Mouse (Mus musculus) megakaryocyte progenitor cell, adult 5-6 weeks (primary cell): ENCODE results near the gene Ctdnep1. TPM values are rescaled to one million over a fixed set of nuclear protein-coding genes. Genes with fewer than 3 reads are reported as not detected.
A peak's percentile ranks its signal among the peaks of the same experiment; 100 is the strongest.

Experiments
- ATAC-seq: replicated peaks from 2 replicates; pipeline ENCODE4 v1.8.0; 2016; ENCODE audit warnings: mild to moderate bottlenecking, moderate TSS enrichment, inconsistent platforms; ENCODE audit not compliant: poor library complexity
- total RNA-seq, 2 experiments: library from RNA; stranded (forward) in 1 of 2; stranded (reverse) in 1 of 2; fragments of 157-497, 149-512 nt in 1 of 2; fragments of 200-1000 nt in 1 of 2; gene quantifications; 2 replicates each; pipeline versions ENCODE4 v1.2.3 to v1.2.4; 2015 to 2017

Gene Ctdnep1
- total RNA-seq, 2 experiments from 2014 or later: 28.7 to 135 TPM

- ATAC-seq: no peak
Measured at GRCm38 (mm10) chr11:69982225-69982624, 1.3 kb downstream of the Ctdnep1 start, which contains the start of gene Elp5. Gene Elp5, minus strand, starts transcription at chr11:69982517.

- no peak for ATAC-seq
Measured at GRCm38 (mm10) chr11:69982877-69983276, 1.9 kb downstream of the Ctdnep1 start.

- no peak for ATAC-seq
Measured at GRCm38 (mm10) chr11:69983377-69983776, 2.4 kb downstream of the Ctdnep1 start.

DNA sequence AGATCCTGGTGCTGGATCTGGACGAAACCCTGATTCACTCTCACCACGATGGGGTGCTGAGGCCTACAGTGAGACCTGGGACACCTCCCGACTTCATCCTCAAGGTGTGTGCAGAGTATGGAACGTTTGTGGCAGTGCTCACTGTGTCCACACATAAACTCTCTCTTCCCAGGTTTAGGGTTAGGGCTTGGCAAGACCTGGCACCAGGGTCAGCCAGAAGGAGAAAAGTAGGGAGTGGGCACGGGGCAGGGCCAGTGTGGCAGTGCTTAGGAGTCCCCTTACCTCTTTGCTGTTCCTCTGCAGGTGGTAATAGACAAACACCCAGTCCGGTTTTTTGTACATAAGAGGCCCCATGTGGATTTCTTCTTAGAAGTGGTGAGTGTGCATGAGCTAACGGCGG is 3.5 kb downstream of the Ctdnep1 start:
- ATAC-seq: no peak

- ATAC-seq: no peak
Measured at GRCm38 (mm10) chr11:69989949-69990348, 9.0 kb downstream of the Ctdnep1 start.

DNA sequence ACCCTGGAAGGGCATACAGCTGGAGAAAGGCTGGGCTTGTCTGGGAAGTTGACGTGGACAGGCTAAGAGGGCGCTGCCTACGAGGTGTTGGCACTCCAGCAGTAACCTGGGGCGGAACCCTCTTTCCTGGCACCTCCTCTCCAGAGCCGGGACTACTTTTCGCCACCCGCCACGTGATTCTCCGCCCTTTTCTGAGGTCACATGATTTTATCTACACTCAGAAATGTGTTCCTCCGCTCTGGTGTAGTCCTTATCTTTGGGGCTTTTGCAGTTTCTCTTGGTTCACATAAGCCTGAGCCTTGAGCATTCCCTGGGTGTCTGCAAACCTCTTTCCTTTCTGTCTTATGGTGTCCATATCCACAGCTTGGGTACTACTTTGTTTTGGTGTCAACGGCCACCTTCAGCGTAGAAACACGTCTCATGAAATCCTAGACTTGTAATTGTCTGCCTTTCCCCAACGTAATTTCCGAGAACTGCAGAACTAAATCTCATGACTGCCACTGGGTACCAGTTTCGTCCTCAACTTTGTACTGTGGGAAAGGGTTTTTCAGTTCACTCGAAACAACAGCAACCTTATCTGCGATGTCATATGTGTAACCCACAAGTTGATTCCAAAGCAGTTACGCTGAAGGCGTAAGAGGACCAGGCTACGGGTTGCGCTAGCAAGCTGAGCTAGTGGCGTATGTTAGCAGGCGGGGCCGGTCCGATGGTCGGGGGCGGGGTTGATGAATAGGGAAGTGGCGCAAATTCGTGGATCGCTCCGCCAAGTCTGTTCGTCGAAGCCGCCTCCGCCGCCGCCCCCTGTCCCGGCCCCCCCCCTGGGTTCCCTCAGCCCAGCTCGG is 10.1 kb downstream of the Ctdnep1 start, which contains the start of gene Gabarap:
Gene Gabarap (plus strand): TSS at position 294 of the 842 bp plus-strand sequence.
- peak; percentile 75 for ATAC-seq

DNA sequence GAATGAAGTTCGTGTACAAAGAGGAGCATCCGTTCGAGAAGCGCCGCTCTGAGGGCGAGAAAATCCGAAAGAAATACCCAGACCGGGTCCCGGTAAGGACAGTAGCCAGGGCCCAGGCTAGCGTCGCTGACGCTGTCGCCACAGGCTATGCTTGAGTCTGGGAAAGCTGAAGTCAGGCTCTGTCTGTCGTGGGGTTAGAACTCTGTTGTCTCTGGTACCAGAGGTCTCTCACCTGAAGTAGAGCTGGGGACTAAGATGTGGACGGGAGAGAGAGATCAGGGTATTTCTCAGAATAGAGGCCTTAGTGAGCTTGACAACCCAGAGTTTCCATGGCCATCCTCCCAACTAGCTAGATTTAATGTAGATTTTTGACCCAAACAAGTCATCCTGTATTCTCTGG is 10.8 kb downstream of the Ctdnep1 start:
- no peak for ATAC-seq

DNA sequence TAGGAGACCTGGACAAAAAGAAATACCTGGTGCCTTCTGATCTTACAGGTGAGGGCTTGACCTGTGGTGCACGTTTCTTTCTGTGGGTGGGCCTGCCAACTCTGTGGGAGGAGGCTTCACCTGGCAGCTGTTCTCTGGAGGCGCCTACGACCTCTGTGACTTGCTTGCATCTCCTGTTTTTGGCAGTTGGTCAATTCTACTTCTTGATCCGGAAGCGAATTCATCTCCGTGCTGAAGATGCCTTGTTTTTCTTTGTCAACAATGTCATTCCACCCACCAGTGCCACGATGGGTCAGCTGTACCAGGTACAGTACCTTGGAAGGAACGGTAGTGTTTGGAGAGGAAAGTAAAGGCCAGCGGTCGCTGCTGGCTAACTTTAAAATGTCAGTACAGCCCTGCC is 11.4 kb downstream of the Ctdnep1 start:
- no peak for ATAC-seq

GRCm38 (mm10) chr11:69992932-69993331 is 12.0 kb downstream of the Ctdnep1 start:
- no peak for ATAC-seq

DNA sequence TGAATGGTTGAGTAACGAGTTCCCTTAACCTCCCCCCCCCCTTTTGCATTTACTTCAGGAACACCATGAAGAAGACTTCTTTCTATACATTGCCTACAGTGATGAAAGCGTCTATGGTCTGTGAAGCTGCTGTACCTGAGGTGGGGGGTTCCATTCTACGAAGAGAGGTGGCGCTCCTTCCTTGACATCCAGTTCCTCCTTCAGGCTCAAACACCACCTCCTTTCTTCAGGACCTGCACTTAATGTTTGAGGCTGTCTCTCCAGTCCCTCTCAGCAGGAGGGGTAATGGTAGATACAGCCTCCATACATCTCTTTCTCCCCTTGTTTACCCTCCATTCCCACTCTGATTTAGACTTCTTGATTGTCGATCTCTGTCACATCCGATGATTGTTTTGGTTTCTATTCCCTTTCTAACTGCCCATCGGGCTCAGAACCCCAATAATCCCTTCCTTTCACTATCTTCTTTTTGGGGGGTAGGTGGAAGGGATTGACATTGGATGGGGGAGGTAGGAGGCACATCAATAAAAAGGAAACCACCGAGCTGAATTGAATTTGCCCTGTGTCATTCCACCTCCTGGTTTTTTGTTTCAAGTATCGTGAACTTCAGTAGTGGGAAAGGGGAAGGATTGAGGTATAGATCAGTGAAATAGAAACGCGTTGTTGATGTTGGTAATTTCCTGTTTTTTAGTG is 13.6 kb downstream of the Ctdnep1 start:
- ATAC-seq: no peak

GRCm38 (mm10) chr11:69995391-69995960 is 14.5 kb downstream of the Ctdnep1 start, which contains the start of gene Phf23:
Gene Phf23, plus strand, starts transcription at chr11:69995777.
- peak; percentile 65 for ATAC-seq

- ATAC-seq: no peak; the same call in 1 of the 2 replicates
Measured at GRCm38 (mm10) chr11:69996161-69997061, 15.5 kb downstream of the Ctdnep1 start.

DNA sequence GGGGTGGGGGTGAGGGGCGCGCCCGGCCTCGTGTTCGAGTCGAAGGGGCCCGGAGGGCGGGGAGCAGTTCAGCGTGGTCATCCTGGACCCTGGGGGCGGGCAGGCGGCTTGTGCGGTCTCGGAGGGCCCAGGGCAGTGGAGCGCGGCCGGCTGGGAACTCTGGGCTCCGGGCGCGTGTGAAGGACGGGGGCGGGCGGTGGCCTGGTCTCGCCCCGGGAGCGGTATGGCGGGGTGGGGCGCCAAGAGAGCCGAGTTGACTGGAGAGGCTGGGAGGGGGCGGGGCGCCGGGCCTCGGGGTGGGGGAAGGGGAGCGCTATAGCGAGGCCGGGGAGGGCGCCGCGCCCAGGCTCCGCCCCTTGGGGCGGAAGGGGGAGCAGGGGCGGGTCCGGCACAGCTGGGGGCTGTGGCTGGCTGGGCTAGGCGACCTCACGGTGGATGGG is 16.1 kb downstream of the Ctdnep1 start:
- ATAC-seq: peak; percentile 36

DNA sequence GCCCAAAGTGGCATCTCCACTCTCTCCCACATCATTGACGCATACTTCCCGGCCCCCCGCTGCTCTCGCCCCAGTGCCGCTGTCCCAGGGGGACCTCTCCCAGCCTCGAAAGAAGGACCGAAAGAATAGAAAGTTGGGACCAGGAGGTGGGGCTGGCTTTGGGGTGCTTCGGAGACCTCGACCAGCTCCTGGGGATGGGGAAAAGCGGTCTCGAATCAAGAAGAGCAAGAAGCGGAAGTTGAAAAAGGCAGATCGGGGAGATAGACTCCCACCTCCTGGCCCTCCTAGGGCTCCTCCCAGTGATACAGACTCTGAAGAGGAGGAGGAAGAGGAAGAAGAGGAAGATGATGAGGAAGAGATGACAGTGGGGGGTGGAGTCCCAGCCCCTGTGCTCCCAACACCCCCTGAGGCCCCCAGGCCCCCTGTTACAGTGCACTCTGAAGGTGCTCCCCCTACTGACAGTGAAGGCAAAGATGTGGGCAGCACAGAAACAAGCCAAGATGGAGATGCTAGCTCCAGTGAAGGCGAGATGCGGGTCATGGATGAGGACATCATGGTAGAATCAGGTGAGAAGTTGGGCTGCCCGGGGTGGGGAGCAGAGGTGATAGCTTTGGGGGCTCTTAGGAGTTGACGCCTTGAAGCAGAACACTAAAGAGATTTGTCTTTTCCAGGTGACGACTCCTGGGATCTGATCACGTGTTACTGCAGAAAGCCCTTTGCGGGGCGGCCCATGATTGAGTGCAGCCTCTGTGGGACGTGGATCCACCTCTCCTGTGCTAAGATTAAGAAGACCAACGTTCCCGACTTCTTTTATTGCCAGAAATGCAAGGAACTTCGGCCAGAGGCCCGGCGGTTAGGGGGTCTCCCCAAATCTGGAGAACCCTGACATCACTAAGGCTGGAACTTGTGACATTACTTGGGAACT is 17.9 kb downstream of the Ctdnep1 start:
- ATAC-seq: no peak

DNA sequence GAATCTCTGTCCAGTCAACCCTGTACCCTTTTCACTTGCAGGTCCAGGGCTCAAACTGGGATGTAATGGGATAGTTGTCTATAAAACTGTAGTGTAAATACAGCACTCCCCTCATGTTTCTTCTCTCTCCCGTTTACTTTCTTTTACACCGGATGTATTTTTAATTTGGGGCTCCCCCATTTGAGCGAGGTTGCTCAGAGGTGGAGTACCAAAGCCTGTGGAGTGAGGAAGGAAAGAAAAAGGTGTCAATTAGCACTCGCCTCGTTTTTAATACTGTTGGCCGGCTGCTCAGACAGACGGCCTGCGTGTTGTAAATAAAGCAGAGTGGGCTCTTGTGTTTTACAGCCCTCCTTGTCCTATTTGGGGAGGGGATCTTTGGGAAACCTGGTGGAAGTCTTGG is 18.7 kb downstream of the Ctdnep1 start:
- no peak for ATAC-seq

DNA sequence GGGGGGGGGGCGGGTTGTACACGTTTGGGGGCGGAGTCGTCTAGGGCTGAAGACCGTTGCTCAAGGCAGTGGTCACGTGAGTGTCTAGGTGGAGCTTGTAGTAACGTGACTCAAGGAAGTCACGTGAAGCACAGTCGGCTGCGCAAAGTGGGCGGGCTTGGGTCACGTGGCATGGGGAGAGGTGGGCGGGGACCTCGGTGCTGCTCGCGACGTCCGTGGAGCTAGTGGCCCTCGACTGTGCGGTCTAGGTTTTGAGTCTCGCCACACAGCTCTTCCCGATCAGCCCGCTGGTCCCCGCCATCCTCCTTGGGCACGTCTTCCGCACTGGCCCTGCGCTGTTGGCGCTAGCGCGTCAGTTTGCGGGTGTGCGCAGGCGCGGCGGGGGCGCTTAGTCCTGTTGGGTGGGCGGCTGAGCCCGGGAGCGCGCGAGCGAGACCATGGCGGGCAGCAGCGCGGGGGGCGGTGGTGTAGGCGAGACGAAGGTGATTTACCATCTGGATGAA is 19.5 kb downstream of the Ctdnep1 start, which contains the start of gene Dvl2:
Gene Dvl2 (plus strand): TSS at position 200 of the 503 bp plus-strand sequence.
- ATAC-seq: peak; percentile 44

DNA sequence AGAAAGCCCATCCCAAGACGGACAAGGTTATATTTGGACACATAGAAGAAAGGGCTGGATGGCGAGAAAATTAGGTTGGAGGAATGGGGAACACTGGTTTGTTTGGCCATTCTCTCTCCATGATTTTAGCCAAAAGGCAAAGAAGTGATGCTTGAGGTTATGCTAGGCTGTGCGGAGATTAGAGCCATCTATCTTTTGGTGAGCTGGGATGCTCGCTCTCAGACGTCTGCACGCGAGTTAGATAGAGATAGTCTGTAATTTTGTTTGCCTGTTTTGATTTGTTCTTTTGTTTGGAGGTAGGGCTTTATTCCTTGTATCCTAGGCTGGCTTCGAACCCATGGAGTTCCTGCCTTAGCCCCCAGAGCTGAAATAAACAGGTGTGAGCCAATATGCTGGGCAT is 20.2 kb downstream of the Ctdnep1 start:
- ATAC-seq: no peak

DNA sequence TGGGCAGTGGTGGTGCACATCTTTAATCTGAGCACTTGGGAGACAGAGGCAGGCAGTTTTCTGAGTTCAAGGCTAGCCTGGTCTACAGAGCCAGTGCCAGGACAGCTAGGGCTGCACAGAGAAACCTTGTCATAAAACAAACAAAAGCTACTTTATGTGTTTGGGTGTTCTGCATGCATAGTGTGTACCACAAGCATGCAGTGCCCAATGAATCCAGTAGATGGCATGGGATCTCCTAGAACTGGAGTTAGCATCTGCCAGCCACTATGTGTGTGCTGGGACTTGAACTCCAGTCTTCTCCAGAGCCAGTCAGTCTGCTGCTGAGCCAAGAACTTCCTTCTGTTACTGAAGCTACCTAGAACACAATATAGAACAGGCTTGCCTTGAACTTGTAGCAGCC is 20.9 kb downstream of the Ctdnep1 start:
- peak; percentile 59 for ATAC-seq

- no peak for ATAC-seq
Measured at GRCm38 (mm10) chr11:70002471-70002870, 21.5 kb downstream of the Ctdnep1 start.
